Mouse (Mus musculus) brain, embryonic 14.5 days (tissue): Measurements from ENCODE around the gene Nhsl1.
"Not testable (repeated sequence)": the region's sequence is repeated elsewhere in the genome, so short reads cannot be mapped to it uniquely, and the experiment has no call there.

Source experiments
- CTCF ChIP-seq: fragments of 200-500 bp; IDR thresholded peaks from 2 replicates; pipeline ENCODE4 v1.5.1; 2012; ENCODE audit warnings: inconsistent platforms, mild to moderate bottlenecking, moderate library complexity, borderline replicate concordance; ENCODE audit not compliant: insufficient read depth, insufficient read length; ENCODE audit errors: extremely low read depth
- POLR2A ChIP-seq: fragments of 200-500 bp; IDR thresholded peaks from 2 replicates; pipeline ENCODE4 v1.6.1; 2012; ENCODE audit warnings: mild to moderate bottlenecking, inconsistent platforms, borderline replicate concordance; ENCODE audit not compliant: poor library complexity, insufficient read depth, insufficient read length, severe bottlenecking; ENCODE audit errors: extremely low read depth

GRCm38 (mm10) chr10:18448896-18449295 lies 130.1 kb downstream of the Nhsl1 start:
- not testable (repeated sequence) for TF ChIP-seq POLR2A, CTCF
